Mouse (Mus musculus) frontal cortex, postnatal 36 days (tissue): Measurements from ENCODE around the gene Slc24a4.
"Not testable (repeated sequence)": the region's sequence is repeated elsewhere in the genome, so short reads cannot be mapped to it uniquely, and the experiment has no call there.

ENCODE experiments used
- DNase-seq, 2 experiments: peaks; one replicate each; pipeline ENCODE4 v3.0.0; 2022; ENCODE audit warnings: low spot score in 2 of 2

Gene Slc24a4

DNA sequence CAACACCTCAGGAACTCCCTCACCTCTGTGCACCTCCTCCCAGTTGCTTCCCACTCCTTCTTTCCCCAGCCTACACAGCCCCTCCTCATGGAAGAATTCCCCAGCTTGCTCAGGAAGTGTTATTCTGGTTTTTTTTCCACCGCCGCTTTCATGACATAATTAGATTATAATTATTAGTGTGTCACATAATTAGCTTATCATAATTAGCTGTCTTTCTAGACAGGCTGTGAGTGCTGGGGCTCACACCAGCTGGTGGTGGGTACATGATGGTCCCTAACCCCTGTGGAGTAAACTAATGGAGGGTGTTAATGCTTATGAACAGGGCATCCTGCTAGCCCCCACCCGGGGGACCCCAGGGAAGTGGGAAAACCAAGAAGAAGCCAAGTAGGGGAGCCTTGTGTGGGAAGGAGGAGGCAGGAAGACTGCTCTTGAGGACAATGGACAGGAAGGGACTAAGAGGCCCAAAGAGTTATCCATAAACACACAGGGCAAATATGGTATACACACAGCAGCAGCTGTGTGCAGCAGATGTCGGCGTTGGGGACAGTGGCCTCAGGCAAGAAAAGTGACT, 38.2 kb downstream of the Slc24a4 start:
- no peak for DNase-seq

GRCm38 (mm10) chr12:102167302-102167701, 38.8 kb downstream of the Slc24a4 start:
- no peak for DNase-seq

GRCm38 (mm10) chr12:102172746-102173145, 44.2 kb downstream of the Slc24a4 start:
- no peak for DNase-seq

DNA sequence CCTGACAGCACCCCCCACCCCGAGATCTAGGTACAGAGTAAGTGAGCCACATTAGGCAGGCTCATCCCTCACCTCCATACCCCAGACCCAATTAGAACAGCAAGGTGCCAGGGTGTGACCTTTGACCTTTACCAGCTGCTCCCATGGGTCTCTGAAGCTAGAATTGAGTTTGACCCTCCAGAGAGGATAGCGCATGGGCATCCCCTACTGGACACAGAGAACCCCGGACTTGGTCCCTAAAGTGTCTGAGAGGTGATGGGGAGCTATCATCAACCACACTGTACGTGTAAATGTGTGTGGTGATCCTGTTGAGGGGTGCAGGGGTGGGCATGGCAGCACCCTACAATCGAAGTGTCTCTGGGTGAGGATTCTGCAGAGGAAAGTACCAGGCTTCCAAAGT, 44.8 kb downstream of the Slc24a4 start:
- no peak for DNase-seq

GRCm38 (mm10) chr12:102180371-102181074, 52.0 kb downstream of the Slc24a4 start:
- DNase-seq: no peak

DNA sequence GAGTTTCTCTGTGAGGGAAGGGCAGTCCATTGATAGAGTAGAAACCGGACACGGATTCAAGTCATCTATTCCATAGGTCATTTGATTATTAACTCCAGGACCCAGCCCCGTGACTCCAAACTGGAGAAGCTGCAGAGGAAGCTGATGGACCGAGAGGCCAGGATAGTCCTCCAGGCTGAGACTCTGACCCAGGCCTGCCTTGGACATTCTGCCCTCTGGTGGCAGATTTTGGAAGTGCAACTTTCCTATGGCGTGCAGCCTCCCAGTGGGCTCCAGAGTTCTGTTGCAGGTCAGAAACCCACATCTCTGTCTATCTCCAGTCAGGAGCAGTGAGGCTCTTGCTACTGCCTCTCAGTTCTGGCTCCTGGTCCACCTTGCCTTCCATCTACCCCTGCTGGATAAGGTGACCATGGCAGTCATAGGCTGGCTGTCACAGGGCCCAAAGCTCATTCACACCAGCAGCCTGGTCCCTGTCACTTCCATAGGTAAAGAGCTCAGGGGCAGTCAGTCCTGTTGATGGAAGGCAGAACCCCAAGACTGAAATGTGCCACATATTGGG, 53.3 kb downstream of the Slc24a4 start:
- peak in 1 of 2 experiments; percentile 42 for DNase-seq

DNA sequence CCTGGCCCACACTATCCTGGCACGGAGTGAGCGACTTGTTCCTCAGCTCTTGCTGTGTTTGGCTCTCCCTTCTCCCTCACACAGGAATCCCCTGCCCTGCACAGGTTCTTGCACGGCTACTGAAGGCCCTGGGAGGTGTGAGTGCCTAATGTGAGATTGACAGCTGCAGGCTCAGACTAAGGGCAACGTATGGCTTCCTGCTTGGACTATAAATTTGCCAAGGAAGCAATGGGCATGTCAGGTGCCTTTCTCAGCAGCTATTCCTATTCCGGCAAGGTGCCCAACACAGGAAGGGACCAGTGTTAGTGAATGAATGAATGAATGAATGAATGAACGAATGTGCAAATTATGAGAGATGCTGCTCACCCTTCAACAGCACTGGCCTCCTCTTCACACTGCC, 54.1 kb downstream of the Slc24a4 start:
- no peak for DNase-seq

DNA sequence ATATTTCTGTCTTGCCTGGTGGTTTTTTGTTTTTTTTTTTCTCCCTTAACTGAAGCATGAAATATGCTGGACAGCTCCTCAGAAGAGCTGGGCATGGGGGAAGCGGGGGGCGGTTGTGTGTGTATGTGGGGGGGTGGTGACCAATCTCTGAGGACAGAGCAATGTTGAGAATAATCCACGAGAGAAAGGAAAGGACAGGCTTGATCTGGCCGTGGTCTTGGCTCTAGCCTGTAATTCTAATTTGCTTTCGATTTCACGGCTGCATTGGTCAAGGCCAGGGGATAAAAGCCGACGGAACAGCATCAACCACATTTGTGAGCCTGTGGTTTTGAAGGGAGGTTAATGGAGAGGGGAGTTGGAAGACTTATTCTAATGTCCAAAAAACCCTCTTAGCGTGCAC, 54.7 kb downstream of the Slc24a4 start:
- no peak for DNase-seq

- DNase-seq: peak; percentile 76 to 89
These were observed 62.3 kb downstream of the Slc24a4 start for GRCm38 (mm10) chr12:102190820-102191219.

GRCm38 (mm10) chr12:102201516-102201915, 73.0 kb downstream of the Slc24a4 start:
- peak in 1 of 2 experiments; percentile 54 for DNase-seq

GRCm38 (mm10) chr12:102202901-102203300, 74.4 kb downstream of the Slc24a4 start:
- DNase-seq: no peak

GRCm38 (mm10) chr12:102206471-102206870, 77.9 kb downstream of the Slc24a4 start:
- no peak for DNase-seq

- DNase-seq: no peak
These were observed 78.7 kb downstream of the Slc24a4 start for GRCm38 (mm10) chr12:102207245-102207644.

GRCm38 (mm10) chr12:102210801-102211200, 82.3 kb downstream of the Slc24a4 start:
- DNase-seq: no peak

DNA sequence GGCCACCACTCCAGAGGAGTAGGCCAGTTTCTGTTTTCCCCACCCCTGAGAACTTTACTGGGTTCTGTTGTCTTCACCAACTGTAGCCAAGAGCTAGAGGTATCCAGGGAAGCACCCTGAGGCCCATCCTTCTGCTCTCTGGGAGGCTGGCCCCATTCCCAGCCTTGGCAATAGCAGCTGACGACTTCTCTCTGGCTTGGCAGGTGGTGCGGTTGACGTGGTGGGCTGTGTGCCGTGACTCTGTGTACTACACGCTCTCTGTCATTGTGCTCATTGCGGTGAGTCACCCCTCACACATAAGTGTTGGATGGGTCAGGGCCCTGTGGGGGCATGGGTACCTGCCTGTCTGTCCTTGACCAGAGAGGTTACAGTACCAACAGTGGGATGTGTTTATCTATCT, 94.9 kb downstream of the Slc24a4 start:
- DNase-seq: no peak

DNA sequence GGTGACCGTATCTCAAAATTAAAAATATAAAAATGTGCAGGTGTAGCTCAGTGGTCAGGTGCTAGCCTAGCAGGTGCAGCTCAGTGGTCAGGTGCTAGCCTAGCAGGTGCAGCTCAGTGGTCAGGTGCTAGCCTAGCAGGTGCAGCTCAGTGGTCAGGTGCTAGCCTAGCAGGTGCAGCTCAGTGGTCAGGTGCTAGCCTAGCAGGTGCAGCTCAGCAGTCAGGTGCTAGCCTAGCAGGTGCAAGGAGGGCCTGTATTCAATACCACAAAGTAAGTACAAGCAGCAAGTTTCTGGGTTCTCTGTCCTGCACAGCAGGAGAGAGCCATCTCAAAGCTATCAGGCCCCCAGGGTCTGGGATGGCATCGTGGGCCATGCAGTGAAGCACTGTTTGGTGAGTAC, 95.6 kb downstream of the Slc24a4 start:
- DNase-seq: not testable (repeated sequence)

DNA sequence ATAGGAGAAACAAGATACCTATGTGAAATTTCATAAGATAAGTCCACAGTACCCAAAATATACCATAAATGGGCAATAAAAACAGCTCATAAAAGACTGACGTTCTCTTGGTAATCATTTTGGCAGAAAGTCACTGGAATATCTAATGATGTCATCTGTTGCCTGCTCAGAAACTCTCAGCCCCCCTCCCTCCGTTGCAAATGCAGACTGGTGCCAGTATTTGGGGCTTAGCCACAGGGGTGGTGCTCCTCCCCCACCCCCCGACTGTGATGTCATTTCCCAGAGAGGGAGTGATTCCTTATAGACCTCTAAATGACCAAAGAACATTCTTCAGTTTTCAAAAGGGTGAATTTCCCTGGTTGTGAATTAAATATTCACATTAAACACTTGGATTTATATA, 96.6 kb downstream of the Slc24a4 start:
- DNase-seq: no peak

DNA sequence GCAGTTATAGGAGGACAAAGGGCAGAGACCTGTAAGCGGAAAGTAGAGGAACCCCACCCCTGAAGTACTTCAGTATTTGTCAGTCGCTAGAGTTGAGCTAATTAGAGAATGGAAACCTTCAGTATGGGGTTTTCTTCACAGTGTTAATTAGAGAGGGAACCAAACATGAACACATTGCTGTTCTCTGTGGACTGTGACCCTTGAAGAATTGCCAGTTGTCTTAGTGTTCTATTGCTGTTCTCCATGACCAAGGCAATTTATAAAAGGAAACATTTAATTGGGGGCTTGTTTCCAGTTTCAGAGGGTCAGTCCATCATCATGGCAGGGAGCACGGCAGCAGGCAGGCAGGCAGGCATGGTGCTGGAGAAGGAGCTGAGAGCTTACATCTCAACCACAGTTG, 107.0 kb downstream of the Slc24a4 start:
- DNase-seq: no peak

- no peak for DNase-seq
These were observed 107.8 kb downstream of the Slc24a4 start for GRCm38 (mm10) chr12:102236317-102236716.

DNA sequence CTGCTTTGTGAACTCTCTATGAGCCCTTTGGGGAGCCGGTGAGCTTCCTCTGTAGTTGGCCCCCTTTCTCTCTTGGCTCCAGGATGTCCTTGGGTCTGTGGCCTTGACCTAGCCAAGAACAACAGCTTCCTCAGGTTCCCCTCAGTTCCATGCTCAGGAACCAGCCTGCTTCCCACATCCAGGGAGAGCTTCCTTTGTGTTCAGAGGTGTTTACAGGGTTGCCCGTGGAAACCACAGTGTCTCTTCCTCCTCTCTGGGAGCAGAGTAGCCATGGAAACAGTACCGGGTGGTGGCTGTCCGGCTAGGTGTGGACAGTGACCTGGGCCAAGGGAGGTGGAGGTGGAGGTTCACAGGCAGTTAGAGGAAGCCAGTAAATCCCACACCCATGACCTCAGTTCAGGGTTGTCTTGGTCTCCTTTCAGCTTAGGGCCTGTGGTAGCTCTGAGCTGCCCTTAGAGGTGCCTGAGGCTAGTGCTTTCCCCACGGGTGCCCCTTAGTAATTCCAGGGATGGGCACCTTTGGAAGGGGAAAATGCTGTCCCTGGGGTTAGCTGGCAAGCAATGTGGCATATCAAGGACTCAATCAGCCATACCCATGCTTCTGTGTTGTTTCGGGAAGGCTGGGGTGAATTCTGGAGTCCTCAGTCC, 113.7 kb downstream of the Slc24a4 start:
- DNase-seq: no peak

- DNase-seq: no peak
These were observed 115.4 kb downstream of the Slc24a4 start for GRCm38 (mm10) chr12:102243915-102244314.

DNA sequence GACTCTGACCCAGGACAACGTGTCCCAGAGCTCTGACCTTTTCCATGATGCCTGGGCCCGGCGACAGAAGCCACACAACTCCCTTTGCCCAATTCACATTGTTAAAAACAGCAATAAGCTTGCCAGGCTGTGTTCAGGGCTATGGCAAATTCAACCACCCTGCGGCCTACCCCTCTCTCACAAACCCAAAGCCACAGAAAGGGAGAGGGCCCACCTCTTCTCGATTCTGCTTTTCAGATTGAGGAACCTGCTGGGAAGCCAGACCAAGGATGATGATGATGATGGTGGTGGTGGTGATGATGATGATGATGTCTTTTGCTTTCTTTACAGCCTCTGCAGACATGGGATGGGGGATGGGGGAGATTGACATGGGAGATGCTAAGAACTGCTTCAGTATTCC, 117.7 kb downstream of the Slc24a4 start:
- no peak for DNase-seq

- DNase-seq: peak; percentile 44 to 59
These were observed 119.6 kb downstream of the Slc24a4 start for GRCm38 (mm10) chr12:102248104-102248503.
